Mouse (Mus musculus) bone marrow macrophage, adult 2 months (primary cell): Measurements from ENCODE around the gene Stk38. TPM values are rescaled to one million over a fixed set of nuclear protein-coding genes. Genes with fewer than 3 reads are reported as not detected.
"Not testable (repeated sequence)": the region's sequence is repeated elsewhere in the genome, so short reads cannot be mapped to it uniquely, and the experiment has no call there.

Experiments used
- H3K27ac ChIP-seq: 2 replicates; pipeline ENCODE4 v1.5.1; 2012; ENCODE audit warnings: low read depth, low read length; ENCODE audit not compliant: insufficient read depth
- H3K4me1 ChIP-seq: 2 replicates; pipeline ENCODE4 v1.6.1; 2012; ENCODE audit warnings: low read length; ENCODE audit not compliant: control insufficient read depth, insufficient read depth
- H3K4me3 ChIP-seq: 2 replicates; pipeline ENCODE4 v1.5.1; 2012; ENCODE audit warnings: mild to moderate bottlenecking, low read length, moderate library complexity; ENCODE audit not compliant: insufficient read depth
- CTCF ChIP-seq: IDR thresholded peaks from 2 replicates; pipeline ENCODE4 v1.5.1; 2012; ENCODE audit warnings: low read depth, mild to moderate bottlenecking, low read length, moderate library complexity
- POLR2A ChIP-seq: IDR thresholded peaks from 2 replicates; pipeline ENCODE4 v1.6.1; 2012; ENCODE audit warnings: mild to moderate bottlenecking, low read depth, low read length, borderline replicate concordance
- polyA plus RNA-seq: library from polyadenylated mRNA; stranded (reverse); fragments of >200 nt; gene quantifications from 2 replicates; pipeline ENCODE4 v1.2.4, GENCODE M21; 2012; ENCODE audit not compliant: missing spikeins, insufficient read depth, insufficient read length

Gene Stk38
- polyA plus RNA-seq, 1 experiment, result 180 TPM

DNA sequence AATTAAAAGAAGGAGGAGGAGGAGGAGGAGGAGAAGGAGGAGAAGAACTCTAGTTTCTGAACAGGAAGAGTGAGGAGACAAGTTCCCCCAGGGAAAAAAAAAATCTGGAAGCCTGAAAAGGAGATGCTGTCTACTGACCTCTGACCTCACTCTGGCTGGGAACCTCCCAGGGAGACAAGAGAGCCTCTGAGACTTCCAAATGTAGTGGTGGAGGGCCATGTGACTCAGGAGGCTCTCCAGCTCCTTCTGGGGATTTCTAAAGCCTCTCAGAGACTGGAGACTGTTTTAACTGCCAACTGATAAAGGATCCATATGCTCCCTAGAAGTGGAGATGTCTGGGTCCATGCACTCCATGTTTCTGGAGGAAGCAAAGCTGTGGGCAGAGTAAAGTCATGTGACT is 6.4 kb upstream of the Stk38 start:
- TF ChIP-seq CTCF, result no peak
- no peak for TF ChIP-seq POLR2A
- Histone ChIP-seq H3K27ac (no peak overlapping the region), H3K4me1 (peaks cover 15% of the 10 kb centered on the region), H3K4me3 (no peak overlapping the region)

DNA sequence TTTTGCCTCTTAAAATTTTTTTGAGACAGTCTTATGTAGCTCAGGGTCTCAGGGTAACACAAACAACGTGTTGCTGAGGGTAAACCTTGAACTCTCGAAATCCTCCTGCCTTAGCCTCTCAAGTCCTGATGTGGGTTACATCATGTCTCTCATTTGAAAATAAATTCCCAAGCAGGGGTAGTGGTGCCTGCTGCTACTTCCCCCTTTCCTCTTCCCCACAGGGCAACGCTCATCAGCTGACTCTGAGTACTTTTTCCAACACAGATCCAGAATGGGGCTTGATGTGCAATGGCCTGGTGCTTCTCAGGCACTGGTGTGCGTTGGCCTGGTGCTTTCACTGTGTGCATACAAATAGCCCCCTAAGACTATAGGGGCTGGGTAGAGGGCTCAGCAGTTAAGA is 1.4 kb upstream of the Stk38 start:
- no peak overlapping the region for H3K4me3 ChIP-seq
- H3K27ac ChIP-seq, result peak overlapping the region; percentile 66
- TF ChIP-seq POLR2A, result no peak
- no peak for TF ChIP-seq CTCF
- H3K4me1 ChIP-seq, result peaks cover 30% of the 10 kb centered on the region

DNA sequence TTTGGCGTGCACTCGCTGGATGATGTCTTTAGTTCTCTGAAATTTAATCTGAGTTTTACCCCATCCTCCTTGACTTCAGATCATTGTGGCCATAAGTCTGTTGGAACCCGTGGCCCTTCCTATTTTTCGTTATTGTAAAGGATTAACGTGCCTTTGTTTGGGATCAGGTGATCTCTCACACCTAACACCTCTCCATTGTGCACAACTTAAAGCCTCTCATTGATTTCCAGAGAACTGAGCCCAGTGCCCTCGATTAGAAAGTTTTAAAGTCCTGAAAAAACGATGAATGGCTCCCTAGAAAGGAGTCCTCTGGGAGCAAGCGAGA is 493 bp upstream of the Stk38 start:
- peaks cover 31% of the 10 kb centered on the region for H3K4me1 ChIP-seq
- H3K27ac ChIP-seq, result peak overlapping the region; percentile 97
- no peak for TF ChIP-seq POLR2A
- no peak for TF ChIP-seq CTCF
- H3K4me3 ChIP-seq, result peak overlapping the region; percentile 83

DNA sequence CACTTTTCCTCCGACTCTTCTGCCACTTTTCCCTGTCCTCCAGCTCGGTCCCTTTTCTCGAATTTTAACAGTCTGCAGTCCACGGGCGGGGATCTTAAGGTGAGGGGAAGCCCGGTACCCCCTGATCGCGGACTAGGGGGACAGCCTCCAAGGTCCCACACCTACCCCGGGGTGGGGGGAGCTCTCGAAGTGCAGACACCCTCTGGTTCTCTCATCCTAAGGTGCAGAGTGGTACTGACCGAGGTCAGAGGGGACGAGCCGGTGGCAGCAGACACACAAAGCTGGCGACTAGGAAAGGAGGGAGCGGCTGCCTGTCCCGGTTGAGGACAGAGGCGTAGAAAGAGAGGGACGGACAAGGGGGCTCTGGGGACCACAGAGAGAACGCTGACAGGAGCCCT is 553 bp downstream of the Stk38 start:
- TF ChIP-seq POLR2A (no peak), CTCF (no peak)
- Histone ChIP-seq H3K27ac (peak overlapping the region; percentile 97), H3K4me1 (peaks cover 37% of the 10 kb centered on the region), H3K4me3 (peak overlapping the region; percentile 83)

DNA sequence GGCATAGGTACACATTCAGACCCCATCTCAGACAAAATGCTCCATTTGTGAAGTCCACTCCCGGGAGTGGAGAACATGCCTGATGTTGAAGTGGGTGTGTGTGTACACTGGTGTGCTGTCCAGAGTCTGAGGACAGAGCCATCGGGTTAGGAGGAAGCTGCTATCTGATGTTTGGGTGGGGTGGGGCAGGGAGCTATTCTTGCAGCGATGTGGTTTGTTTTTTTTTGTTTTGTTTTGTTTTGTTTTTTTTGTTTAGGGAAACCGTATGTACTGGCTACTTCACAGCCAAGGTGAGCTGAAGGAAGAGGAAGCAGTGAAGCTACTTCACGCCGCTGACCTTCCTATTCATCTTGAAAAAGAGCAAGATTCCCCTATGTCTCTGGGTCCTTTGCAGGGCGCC is 983 bp downstream of the Stk38 start:
- Histone ChIP-seq H3K4me3 (peak overlapping the region; percentile 83), H3K4me1 (peaks cover 37% of the 10 kb centered on the region), H3K27ac (peak overlapping the region; percentile 97)
- TF ChIP-seq CTCF, result no peak
- TF ChIP-seq POLR2A, result no peak

DNA sequence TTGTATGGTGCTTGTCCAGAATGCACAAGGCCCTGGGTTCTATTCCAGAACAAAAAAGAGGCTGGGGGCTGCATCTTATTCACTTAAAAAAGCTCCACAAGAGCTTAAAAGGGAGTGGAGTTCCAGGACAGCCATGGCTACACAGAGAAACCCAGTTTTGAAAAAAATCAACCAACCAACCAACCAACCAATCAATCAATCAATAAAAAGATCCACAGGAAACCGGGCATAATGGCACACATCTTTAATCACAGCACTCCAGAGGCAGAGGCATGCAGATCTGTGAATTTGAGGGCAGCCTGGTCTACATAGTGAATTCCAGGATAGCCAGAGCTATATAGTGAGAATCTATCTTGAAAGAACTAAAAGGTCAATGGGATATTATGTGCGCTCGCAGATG is 2.8 kb downstream of the Stk38 start:
- TF ChIP-seq CTCF (no peak), POLR2A (no peak)
- Histone ChIP-seq H3K27ac (no peak overlapping the region), H3K4me3 (no peak overlapping the region), H3K4me1 (peaks cover 47% of the 10 kb centered on the region)

DNA sequence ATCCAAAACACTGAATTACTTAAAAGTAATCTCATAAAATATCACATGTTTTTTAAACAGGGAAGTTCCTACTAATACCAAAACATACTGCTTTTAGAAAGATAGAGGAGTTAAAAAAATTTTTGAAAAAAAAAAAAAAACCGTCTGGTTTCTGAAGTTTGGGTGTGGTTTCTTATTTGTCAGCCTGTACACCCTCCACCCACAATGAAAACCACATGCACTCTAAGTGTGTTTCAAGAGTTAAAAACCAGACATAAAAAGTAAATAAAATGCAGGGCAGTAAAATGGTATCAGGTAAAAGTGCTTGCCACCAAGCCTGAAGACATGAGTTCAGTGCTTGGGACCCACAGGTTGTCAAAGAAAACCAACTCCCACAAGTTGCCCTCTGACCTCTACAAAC is 4.1 kb downstream of the Stk38 start:
- no peak overlapping the region for H3K4me3 ChIP-seq
- TF ChIP-seq CTCF, result no peak
- no peak for TF ChIP-seq POLR2A
- H3K27ac ChIP-seq, result peak overlapping the region; percentile 55; the same call in 1 of the 2 replicates
- H3K4me1 ChIP-seq, result peaks cover 45% of the 10 kb centered on the region

DNA sequence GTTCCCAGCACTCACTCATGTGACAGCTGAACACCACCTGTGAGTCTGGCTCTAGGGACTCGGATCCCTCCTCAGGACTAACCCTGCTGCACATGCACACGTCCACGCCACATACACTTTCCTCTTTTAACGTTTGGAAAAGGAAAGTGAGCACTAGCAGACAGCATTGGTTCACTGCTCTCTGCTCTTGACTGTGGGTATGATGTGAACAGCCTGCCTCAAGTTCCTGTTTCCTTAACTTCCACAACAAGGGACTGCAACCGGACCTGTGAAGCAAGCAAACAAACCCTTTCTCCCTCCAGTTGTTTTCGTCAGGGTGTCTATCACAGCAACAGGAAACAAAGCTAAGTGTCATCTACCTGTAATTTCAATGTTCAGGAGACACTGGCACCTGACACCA is 7.3 kb downstream of the Stk38 start:
- Histone ChIP-seq H3K4me1 (peaks cover 35% of the 10 kb centered on the region), H3K27ac (peak overlapping the region; percentile 50), H3K4me3 (no peak overlapping the region)
- TF ChIP-seq POLR2A (no peak), CTCF (no peak)

DNA sequence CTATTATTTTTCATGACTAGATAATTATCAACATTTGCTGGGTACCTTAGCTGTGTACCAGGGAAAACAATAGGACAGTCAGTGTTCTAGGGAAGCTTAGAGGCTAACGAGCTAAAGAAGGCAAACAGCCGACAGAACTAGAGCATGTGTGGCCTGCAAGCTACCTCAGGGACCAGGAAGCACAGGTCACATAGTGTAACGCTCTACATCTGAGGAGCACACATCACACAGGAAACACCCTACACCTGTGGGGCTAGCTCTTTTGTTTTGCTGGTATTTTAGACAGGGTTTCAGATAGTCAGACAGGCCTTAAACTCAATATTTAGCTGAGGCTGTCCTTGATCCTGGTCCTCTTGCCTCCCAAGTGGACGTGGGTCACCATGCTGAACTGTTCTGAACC is 13.2 kb downstream of the Stk38 start:
- peaks cover 2% of the 10 kb centered on the region; the same call in 1 of the 2 replicates for H3K4me1 ChIP-seq
- H3K4me3 ChIP-seq, result no peak overlapping the region
- TF ChIP-seq CTCF (no peak), POLR2A (no peak)
- no peak overlapping the region for H3K27ac ChIP-seq

DNA sequence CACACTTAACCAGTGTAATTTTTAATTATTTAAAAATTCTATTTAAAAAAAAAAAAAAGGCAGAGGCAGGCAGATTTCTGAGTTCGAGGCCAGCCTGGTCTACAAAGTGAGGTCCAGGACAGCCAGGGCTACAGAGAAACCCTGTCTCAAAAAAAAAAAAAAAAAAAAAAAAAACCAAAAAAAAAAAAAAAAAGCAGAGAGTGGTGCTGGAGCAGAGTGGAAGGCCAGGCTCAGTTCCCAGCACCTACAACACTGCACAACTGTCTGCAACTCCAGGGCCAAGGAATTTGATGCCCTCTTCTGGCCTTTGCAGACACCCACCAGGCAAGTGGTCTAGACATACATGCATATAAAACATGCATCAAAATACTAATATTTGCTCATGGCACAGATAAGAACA is 14.8 kb downstream of the Stk38 start:
- H3K4me1 ChIP-seq, H3K4me3 ChIP-seq, H3K27ac ChIP-seq: not testable (repeated sequence)

DNA sequence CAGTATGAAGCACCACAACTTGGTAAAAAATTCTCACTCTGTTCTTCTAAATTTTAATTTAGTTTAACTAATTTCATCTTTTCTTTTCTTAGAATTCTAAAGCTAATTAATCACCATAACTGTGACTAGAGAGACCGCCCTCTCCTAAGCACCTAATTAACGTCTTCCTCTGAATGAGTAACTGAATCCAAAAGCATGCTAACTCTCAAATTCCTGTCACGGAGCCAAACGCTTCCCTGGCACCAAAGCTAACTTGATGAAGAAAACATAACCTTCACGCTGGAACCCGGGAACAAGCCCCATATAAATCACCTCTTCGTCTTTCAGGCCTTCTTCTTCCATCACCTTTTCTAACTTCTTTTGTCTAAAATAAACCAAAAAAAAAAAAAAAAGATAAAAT is 15.7 kb downstream of the Stk38 start:
- Histone ChIP-seq H3K27ac (no peak overlapping the region), H3K4me1 (no peaks in the 10 kb centered on the region), H3K4me3 (no peak overlapping the region)
- no peak for TF ChIP-seq CTCF
- TF ChIP-seq POLR2A, result no peak

DNA sequence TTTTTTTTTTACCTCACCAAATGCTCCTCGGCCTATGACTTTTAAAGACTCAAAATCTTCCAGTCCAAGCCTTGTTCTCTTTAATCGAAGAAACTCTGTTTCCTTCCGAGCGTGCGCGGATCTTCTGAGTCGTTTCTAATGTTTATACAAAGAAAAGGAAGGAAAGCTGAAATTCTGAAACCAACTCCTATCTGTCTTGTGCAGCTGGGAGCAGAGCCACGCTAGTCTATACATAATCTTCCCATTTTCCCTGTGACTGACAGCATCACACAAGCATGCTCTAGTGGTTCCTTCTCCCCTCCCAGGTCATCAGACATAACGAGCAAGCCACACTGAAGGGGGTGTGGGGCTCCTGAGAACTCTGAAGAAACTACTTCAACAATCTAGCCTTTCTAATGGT is 16.5 kb downstream of the Stk38 start:
- Histone ChIP-seq H3K4me3 (no peak overlapping the region), H3K27ac (no peak overlapping the region), H3K4me1 (no peaks in the 10 kb centered on the region)
- no peak for TF ChIP-seq CTCF
